Mouse (Mus musculus) kidney, postnatal 14 days (tissue): ENCODE measurements around the gene Syt16.

Source experiments
- DNase-seq: peaks from one replicate; pipeline ENCODE4 v3.0.0; 2022; ENCODE audit warnings: mixed read lengths

Gene Syt16

DNA sequence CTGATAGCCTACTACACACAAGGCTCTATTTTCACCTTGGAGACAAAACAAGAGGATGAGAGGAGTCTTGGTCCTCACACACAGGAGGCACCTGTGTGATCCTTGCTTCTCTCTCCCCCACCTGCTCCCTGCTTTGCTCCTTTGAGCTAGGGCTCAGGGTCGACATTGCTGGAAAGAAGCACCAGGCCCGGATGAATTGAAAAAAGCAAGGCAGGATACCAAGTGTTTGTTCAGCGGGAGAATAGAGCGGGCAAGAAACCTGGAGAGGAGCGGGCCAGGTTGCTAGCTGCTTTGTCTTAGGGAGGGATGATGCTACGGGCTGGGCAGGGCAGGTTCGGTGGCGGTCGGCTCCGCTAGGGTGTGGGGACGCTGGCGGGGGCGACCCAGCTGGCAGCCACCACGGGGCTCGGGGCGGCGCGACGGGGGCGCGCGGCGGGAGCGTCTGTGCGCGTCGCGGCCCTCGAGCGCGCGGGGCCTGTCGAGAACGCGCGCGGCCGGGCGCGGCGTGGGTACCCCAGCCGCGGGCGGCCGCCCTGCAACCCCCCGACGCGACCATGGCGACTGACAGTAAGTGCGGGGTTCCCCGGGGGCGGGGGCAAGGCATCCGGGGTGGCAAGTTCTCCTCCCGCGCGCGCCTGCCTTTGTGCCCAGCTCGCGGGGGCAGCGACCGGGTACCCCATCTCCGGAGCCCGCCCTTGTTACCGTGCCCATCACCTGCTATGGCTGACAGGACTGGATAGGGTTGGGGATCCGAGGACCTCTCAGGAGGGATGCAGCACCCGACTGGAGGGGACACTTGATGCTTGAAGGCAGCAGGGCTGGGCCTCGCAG lies at the start of gene Syt16:
Syt16 (plus strand) TSS at position 365 of the 831 bp plus-strand sequence.
- no peak for DNase-seq

DNA sequence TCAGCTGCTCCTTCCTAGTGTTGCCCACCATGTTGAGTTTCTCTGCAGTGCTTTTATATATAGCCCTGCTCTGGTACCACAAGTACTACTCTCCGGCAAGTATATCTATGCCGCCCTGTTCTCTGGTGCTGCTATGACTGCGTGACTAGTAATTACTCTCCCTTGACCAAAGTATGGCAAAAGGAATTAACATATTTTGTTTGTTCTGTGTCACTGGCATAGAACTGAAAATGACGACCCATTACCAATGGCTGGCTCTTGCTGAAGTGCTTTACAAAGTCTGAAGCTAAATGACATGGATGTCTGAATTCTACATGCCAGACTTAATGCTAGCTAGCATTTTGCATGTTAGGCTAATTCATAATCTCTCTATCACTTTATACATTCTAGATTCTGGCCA lies 49.0 kb upstream of the Syt16 start:
- DNase-seq: no peak

DNA sequence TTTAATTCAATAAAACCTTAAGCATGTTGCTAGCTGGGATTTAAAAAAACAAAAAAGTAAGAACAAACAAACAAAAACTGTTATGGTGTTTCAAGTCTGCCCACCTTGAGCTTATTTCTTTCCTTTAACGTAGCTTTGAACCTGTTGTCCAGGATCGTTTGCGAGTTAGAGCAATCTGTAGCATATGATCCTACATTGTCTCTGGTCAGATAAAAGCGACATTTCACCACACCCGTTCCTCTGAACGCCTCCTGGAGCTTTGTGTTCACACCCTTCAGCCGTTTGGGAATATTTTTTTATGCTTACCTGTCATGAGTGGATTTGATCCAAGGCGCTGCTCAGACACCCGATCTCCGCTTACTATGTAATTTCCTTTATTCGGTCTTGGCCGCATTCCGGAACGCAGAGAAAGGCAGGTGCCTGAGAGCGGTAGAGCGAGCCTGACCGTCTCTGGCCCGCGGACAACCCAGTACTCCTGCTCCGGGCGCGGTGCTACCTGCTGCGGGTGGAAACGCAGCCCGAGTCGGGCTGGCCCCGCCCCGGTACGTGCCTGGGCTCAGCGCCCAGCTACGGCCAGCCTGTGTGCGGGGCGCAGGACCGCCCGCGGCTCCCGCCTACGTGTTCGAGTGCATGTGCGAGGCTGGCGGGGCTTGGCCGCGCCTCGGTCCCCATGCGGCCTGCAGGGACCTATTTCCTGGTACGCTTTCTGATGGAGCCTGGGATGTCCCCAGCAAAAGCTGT lies 48.0 kb upstream of the Syt16 start:
- peak; percentile 64 for DNase-seq

DNA sequence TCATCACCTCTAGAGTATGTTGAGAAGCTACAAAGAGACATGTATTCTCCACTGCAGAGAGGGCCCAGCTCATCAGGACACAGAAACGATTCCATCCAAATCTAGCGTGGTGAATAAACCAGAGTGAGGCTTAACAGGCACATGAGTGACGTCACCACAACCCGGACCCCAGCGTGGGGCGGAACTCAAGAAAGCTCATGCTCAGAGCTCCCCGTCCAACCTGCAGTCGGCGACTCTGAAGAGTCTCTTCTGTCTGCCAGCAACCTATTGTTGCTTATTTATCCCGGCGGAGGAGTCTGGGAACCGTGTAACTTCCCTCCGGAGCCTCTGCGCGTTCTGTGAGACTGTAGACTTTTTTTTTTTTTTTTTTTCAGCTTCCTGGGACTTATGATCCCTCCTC lies 44.6 kb upstream of the Syt16 start:
- DNase-seq: peak; percentile 56

DNA sequence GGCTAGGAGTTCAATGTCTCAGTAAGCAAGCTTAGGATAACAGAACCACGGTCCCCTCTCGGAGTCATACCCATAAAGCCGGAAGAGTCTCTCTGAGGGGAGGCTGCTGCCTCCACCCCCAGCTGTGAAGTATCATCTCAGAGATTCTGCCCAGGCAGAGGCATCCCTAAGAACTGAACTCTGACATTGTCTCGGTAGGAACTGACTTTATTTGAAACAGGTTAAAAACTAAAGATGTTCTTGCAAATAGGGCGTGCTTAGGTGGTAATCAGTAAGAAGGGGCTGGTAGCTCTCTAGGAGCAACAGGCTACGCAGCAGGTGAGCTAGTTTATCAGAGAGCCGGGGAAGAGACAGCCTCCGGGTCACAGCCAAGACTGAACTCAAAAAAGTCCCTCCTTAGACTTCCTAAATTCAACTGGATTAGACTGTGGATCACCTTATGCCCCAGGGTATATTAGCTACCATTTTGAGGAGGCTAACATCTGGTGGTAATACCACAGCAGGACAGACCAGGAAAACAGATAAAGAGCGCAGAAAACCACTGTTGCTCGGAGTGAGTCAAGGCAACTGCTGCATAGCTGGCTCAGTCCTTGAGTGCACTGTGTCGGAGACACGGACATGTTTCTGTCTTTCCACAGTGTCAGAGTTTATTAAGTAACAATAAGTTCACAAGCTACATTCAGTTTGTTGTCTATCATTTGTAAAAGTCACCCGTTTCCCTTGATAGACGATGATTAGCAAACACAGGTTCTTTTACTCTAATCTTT lies 43.9 kb upstream of the Syt16 start:
- DNase-seq: no peak

DNA sequence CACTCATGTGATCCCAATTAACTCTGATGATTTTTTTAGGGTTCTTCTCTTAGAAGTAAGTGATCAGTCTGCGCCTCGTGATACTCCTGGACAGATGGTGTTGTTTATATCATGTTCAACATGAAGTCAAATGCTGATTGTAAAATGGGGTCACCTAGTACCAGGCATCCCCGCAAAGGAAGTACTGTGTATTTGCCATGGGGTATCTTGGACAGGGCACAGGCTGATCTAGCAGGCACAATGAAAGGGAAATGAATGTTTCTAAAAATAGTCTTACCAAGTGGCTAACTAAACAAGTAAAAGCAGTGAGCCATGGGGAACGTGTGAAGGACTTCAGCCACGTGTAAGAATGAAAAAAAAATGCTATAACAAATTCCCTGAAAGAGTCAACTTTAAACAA lies 42.7 kb upstream of the Syt16 start:
- DNase-seq: no peak

DNA sequence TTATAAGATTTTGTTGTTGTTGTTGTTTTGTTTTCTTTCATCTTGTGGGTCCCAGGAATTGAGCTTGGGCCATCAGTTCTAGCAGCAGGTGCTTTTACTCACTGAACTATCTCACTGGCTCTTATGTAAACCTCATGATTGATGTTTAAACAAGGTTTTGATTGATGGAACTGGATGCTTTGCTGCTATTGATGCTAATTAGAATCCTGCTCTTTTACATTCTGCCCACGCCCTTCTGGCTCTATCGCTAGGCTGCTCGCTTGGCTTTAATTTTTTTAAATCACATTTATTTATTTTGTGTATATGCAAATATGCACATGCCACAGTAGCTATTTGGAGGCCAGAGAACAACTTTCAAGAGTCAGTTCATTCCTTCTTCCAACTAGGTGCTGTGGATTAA lies 39.8 kb upstream of the Syt16 start:
- no peak for DNase-seq

DNA sequence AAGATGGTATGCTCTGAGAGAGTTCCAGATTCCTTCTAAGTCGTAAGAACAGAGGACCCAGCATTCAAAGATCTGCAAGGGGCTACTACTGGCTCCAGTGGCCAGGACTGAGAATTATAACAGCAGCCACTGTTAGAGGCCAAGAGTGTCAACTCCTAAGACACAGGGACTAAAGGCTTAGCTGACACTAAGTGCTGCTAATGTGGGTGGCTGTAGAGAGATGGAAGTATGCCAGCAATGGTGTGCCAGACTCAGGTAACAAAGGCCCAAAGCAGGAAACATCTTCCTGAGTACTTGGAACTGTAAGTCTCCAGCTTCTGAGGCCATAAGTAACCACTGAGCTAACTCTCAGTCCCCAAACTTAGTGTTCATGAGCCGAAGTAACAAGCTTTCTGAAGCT lies 38.6 kb upstream of the Syt16 start:
- no peak for DNase-seq

DNA sequence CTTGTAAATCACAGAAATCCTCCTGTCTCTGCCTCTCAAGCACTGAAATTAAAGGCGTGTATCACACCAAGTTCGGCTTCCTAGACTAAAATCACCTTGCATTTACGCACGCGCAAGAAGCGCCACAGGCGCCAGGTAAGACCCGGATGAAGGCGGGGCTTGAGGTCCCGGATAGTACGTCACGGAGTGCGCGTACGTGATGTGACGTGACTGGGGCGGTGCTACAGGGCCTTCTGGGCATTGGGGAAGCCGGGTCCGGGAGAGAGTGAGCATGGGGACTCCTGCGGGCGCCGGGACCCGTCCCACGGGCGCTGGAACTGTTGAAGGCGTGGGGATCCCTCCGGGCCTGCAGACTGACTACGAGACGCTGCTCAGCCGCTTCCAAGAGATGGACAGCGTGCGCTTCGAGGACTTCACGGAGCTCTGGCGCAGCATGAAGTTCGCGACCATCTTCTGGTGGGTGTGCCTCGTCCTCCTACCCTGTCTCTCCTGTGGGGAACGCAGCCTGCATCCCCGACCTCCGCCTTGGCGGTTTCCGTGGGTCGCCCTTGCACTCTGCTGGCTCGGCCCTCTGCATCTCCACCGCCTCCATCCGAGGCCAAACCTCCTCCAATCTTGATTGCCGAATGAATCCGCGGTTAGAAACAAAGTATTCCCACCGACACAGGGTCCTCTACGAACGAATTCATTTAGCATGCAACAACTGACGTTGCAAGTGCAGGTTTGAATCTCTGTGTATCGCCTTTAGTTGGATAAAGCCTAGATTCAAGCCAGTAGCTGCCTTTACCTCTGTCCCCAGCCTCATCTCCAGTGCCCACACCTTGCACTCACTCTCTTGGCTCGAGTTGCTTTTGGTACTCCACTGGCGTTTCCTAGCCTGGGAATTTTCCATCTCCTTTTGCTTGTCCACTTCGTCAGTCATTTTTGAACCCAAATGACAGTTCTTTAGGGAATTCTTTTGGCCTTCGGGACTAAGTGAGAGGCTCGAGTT lies 32.9 kb upstream of the Syt16 start, which contains the start of gene Snapc1:
Snapc1 (plus strand) TSS at position 191 of the 991 bp plus-strand sequence.
- peak; percentile 97 for DNase-seq

DNA sequence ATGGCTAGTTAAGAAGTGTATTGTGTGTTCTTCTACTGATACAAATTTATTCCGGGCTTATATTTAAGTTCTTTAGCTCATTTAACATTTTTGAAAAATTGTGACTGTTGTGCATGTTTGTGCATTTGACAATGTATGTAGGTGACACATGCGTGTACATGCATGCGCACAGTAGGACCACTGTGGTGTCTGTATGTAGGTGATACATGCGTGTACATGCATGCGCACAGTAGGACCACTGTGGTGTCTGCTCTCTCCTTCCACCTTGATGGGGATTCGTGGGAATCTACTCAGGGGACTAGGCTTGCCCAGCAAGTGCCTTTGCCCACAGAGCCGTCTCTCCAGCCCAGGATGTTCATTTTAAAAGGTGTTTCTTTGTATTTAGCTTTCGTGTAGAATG lies 28.3 kb upstream of the Syt16 start:
- no peak for DNase-seq

DNA sequence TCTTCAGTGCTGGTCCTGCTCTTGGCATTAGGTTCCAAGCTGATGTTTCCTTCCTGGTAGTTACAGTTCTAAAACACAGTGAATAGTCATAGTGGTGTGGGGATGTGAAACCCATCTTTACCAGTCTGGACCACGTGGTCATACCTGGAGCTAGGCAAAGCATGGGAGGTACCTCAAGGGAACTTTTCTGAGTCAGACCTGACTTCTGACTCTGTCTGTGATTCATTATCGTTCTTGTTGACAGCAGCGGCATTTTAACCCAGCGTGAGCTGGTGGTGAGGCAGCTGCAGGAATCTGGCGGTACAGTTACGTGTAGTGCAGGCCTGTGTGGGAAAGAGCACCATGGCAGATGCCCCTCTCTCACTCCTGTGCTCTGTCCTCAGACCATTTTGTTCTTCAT lies 22.9 kb upstream of the Syt16 start:
- DNase-seq: no peak

DNA sequence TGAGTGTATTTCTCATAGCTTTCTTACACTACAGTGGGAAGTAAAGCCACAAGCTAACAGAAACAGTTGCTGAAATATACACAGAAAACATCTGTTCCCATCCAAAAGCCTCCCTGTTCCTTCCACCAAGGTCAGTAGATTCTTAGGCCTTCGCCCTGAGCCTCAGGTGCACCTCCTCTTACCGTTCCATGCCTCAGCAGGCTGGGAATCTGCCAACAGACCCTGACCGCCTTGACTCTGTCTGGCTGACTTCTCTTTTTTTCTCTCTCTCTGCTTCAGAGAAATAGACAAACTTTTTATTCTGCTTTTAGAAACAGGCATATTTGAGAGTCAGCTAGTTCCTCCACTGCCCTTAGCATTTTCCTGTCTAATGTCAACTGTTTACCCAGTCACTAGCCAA lies 19.3 kb upstream of the Syt16 start:
- peak; percentile 82 for DNase-seq

DNA sequence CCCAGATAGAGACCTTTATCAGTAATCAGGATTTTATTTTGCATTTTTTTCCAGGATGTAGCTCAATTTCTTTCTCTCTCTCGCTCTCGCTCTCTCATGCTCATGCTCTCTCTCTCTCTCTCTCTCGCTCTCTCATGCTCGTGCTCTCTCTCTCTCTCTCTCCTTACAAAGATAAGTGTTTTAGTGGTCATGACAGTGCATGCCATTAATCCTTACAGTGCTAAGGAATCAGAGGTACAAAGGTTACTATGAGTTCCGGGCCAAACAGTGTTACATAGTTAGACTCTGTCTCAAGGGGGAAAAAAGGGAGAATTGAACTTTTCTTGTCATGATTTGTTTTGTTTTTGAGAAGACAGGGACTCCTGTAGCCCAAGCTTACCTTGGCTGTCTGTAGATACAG lies 17.8 kb upstream of the Syt16 start:
- no peak for DNase-seq

DNA sequence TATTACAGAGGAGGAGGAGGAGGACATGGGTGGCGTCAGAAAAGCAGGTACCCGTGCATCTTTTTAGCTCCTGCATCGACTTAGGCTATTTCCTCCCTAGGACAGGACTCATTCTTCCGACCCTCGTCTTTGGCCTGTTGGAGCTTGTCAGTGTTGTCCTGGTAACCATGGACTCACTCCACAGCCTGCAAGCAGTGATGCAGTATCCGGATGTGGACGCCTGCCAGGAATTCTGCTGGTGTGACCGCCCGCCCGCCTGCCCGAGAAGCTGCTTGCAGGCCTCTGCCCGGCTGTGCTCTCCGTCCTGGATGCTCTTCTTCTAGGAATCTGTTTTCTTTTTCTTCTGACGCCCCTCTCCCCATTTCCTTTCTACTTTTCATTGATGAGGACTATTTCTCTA lies 14.9 kb upstream of the Syt16 start:
- peak; percentile 92 for DNase-seq

DNA sequence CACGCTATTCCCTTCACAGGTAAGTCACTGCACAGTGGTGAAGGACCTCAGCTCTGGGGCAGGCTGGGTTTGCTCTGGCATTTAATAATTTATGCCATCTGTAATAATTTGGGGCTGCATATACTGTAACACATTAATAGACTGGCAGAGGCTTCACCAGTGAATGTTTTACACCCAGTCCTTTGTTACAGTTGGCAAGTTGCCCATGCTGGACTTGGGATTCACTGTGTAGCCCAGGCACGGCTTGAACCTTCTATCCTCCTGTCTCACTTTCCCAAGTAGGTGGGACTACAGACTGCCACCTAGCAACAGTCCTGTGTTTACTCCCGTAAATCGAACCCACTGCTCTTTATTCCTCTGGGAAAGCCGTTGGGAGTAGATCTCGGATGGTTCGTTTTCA lies 11.2 kb upstream of the Syt16 start:
- DNase-seq: peak; percentile 79

DNA sequence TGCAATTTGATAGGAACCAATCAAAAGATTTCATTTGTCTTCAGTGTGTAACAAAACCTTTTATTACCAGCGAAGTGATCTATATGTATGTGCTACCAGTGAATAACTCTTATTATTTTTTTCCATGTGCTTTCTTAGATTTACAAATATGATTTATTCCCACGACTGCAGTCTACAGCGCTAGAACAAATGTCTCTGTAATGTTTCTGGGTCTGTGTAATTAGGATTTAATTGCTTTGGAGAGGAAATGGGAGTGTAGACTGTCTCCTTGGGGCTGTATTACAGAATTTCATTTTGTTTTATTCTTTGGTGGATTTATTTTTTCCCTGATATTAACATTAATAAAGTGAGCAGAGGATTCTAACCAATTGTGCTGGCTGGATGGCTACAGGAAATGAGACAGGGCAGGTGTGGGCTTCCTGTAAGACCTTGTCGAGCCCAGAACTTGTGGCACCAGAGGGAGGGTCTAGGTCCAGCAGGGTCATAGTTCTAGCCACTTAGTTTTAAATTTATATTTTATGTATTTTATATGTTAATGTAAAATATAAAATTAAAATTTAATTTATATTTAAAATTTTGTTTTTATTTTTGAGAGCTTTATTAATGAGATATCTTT lies 9.0 kb upstream of the Syt16 start:
- DNase-seq: no peak

DNA sequence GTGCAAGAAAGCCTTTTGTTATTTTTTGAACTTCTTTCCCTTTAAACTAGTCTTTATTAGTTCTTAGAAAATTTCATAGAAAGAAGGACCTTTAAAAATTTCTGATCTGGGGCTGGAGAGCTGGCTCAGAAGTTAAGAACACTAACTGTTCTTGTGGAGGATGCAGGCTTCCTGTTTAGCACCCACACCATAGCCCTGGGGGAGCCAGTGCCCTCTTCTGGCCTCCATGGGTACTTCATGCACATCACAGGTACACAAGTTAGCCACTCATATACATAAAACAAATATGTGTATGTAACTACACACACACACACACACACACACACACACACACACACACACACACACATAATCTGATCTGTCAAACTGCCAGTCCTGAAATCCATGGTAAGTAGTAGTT lies 7.9 kb upstream of the Syt16 start:
- peak; percentile 62 for DNase-seq

DNA sequence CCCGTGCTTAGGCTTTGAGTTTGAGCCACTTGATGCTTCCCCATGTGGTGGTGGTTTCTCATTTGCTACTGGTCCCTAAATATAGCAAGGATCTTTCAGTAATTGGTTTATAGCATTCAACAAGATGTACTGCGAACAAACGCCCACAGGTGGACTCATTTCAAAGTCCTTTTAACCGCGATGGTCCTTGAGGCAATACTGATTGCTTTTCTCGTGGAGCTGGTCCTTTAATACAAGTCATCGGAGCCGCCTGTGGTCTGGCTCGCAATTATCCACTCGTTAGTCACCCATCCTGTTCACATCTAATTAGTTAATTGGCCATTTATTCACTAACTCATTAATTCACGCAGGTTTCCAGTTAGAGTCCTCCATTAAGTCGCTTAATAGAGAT lies 560 bp upstream of the Syt16 start:
- DNase-seq: no peak

DNA sequence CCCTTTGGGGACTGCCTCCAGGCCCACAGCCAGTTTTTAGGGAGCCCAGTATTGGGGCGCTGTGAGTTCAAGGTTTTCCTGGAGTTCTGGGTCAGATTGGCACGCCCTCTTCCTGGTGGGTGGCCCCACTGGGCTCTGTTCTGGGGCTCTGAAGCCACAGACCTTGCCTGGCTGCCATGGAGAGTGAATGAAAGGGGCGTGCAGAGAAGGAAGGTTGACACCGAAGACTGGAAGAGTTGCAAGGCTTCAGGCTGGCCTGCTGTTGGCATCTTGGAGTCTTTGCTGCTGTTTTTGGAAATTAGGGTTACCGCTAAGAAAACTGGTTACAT lies 631 bp downstream of the Syt16 start:
- DNase-seq: no peak

DNA sequence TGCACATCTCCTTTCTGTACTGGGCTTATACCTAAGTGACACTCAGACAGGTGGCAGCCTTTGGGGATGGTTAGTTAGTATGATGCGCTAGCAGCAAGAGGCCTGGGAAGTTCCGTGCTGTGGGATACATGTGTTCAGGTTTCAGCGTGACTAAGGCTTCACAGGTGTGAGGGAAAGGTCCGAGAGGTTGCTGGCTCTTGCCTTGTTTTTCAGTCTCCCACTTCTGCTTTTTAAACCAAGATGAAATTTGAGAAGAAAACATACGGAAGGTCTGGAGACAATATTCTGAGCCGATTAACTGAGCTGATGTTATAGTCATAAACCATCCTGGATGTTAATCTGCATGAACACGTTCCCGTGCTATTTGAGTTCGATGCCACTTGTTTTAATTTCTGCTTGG lies 5.0 kb downstream of the Syt16 start:
- no peak for DNase-seq

DNA sequence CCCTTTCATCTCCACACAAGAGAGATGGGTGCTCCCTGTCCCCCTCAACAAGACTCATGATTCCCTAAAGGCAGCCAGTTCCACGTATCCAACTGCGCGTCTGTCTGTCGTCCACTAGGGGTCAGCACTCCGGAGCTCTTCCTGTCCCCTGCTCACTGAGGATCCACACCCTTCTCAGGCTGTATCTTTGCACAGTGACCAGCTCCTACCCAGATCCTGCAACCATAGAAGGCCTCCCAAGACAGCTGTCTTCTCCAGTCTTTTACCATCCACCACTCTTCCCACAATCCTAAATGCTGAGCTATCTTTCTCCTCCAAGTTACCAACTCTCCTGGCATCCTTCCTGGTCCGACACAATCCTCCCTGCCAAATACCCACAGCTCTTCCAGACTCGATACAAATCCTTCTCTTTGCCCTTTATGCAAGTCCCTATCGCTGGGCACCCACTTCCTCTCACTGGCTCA lies 12.0 kb downstream of the Syt16 start:
- peak; percentile 36 for DNase-seq

DNA sequence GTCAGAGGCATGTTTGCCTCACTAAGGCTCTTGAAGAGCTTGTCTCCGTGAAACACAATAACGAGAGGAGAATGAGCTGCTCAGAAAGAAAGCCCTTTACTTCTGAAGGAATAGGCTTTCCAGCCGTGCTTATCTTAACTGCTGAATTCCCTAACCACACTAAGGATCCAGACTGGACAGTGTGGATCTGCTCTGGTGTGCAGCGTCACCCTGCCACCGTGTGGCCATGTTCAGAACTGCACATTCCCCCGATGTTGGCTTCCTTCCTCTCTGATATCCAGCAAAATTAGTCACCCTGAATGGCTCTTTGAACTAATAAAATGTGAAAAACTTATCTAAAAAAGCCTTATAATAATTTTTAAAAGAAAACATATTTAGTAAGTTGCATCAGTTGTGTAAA lies 16.3 kb downstream of the Syt16 start:
- DNase-seq: peak; percentile 86
